Mouse (Mus musculus): Measurements from ENCODE around the gene Osbpl3. TPM values are rescaled to one million over a fixed set of nuclear protein-coding genes. Genes with fewer than 3 reads are reported as not detected.

The Osbpl3 gene
- polyA plus RNA-seq, 1 experiment: 0.41 TPM

DNA sequence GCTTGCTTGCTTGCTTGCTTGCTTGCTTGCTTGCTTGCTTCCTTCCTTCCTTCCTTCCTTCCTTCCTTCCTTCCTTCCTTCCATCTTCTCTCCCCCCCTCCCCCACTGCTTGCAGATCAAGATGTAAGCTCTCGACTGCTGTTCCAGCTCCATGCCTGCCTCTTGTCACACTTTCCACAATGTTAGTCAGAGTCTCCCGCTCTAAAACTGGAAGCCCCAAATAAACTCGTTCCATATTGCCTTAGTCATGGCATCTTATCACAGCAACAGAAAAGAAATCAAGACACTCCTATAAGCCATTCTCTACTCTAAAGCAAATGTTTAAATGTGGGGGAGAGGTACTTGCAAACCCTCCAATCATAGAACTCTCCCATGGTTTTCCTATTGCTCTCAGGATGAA lies 5.6 kb upstream of the Osbpl3 start:
- Histone ChIP-seq H3K4me1 (ENCODE audit: control insufficient read depth, insufficient read depth, low read length) (peaks cover 2% of the 10 kb centered on the region), H3K4me3 (ENCODE audit: control insufficient read depth, low read depth, low read length) (no peak overlapping the region), H3K36me3 (ENCODE audit: control insufficient read depth, insufficient read depth, low read length) (no peaks in the 10 kb centered on the region), H3K27ac (ENCODE audit: control insufficient read depth, insufficient read depth, low read depth, low read length) (no peak overlapping the region), H3K27me3 (ENCODE audit: control insufficient read depth, insufficient read depth, low read length) (no peaks in the 10 kb centered on the region)
- TF ChIP-seq CTCF (IDR thresholded peaks at IDR 0.05; ENCODE audit: control insufficient read depth, insufficient read depth, insufficient replicate concordance, low read depth, low read length) (no peak), POLR2A (IDR thresholded peaks at IDR 0.05; ENCODE audit: control insufficient read depth, low read depth, low read length) (no peak)

DNA sequence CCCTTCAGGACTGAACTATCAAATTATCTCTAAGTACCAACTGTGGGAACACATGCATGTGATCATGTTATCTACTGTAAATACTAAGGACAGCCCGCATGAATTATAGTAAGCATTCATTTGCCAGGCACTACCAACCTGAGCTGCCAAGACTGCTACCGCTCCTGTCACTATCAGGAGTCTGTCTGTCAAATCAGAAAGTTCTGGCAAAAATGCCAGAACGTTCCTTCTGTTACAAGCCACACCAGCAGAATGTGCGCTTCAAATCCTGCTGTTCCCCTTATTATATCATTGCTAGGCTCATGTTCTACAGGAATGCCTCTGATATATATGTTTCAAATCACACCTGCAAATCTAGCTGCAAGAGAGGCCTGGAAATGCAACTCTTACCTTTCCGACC lies 4.6 kb upstream of the Osbpl3 start:
- no peak overlapping the region for H3K4me3 ChIP-seq (ENCODE audit: control insufficient read depth, low read depth, low read length)

DNA sequence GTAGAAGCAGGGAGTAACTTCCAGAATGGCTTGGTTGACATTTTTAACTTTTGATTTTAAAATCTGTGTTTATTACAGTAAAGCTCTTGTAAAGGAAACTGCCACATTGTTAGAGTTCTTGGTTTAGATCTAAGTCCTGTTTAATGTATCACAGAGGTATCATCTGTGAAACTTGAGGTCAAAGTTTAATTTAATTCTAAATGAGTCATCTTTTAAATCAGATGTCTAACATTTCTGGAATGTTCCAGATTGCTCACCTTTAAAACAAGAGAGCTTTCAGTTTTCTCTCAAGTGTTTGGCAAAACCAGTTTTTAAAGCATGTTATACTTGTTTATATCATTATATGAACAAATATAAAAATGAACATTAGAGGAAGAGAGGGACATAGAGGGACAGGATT lies 4.2 kb upstream of the Osbpl3 start:
- TF ChIP-seq POLR2A (IDR thresholded peaks at IDR 0.05; ENCODE audit: control insufficient read depth, low read depth, low read length) (no peak), CTCF (IDR thresholded peaks at IDR 0.05; ENCODE audit: control insufficient read depth, insufficient read depth, insufficient replicate concordance, low read depth, low read length) (no peak)
- Histone ChIP-seq H3K27me3 (ENCODE audit: control insufficient read depth, insufficient read depth, low read length) (no peaks in the 10 kb centered on the region), H3K27ac (ENCODE audit: control insufficient read depth, insufficient read depth, low read depth, low read length) (no peak overlapping the region), H3K4me3 (ENCODE audit: control insufficient read depth, low read depth, low read length) (no peak overlapping the region), H3K36me3 (ENCODE audit: control insufficient read depth, insufficient read depth, low read length) (no peaks in the 10 kb centered on the region), H3K4me1 (ENCODE audit: control insufficient read depth, insufficient read depth, low read length) (peaks cover 15% of the 10 kb centered on the region)

More for the DNA sequence above, 4.6 kb upstream of the Osbpl3 start:
- TF ChIP-seq POLR2A (IDR thresholded peaks at IDR 0.05; ENCODE audit: control insufficient read depth, low read depth, low read length) (no peak), CTCF (IDR thresholded peaks at IDR 0.05; ENCODE audit: control insufficient read depth, insufficient read depth, insufficient replicate concordance, low read depth, low read length) (no peak)
- no peaks in the 10 kb centered on the region for H3K36me3 ChIP-seq (ENCODE audit: control insufficient read depth, insufficient read depth, low read length)
- no peak overlapping the region for H3K27ac ChIP-seq (ENCODE audit: control insufficient read depth, insufficient read depth, low read depth, low read length)
- peaks cover 11% of the 10 kb centered on the region for H3K4me1 ChIP-seq (ENCODE audit: control insufficient read depth, insufficient read depth, low read length)
- no peaks in the 10 kb centered on the region for H3K27me3 ChIP-seq (ENCODE audit: control insufficient read depth, insufficient read depth, low read length)

DNA sequence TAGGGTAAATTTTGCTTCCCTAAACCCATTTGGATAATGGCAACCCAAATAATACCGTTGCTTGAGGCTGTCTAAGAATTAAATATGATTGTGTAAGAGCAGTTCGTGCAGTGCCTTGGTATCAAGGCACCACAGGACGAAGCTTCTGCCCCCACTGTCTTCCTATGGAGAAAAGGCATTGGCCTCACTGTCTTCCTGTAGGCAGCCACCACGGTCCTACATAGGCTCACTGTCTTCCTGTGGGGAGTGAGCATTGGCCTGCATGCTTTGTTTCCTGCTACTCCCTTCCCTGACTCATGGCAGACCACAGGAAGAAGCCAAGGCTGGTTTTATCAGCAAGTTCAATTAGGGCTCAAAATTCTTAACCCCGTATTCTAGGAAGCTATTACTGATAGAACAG lies 3.3 kb upstream of the Osbpl3 start:
- H3K4me1 ChIP-seq (ENCODE audit: control insufficient read depth, insufficient read depth, low read length): peaks cover 18% of the 10 kb centered on the region
- H3K4me3 ChIP-seq (ENCODE audit: control insufficient read depth, low read depth, low read length): no peak overlapping the region
- H3K27ac ChIP-seq (ENCODE audit: control insufficient read depth, insufficient read depth, low read depth, low read length): no peak overlapping the region
- H3K27me3 ChIP-seq (ENCODE audit: control insufficient read depth, insufficient read depth, low read length): no peaks in the 10 kb centered on the region
- TF ChIP-seq CTCF (IDR thresholded peaks at IDR 0.05; ENCODE audit: control insufficient read depth, insufficient read depth, insufficient replicate concordance, low read depth, low read length) (no peak), POLR2A (IDR thresholded peaks at IDR 0.05; ENCODE audit: control insufficient read depth, low read depth, low read length) (no peak)
- no peaks in the 10 kb centered on the region for H3K36me3 ChIP-seq (ENCODE audit: control insufficient read depth, insufficient read depth, low read length)

DNA sequence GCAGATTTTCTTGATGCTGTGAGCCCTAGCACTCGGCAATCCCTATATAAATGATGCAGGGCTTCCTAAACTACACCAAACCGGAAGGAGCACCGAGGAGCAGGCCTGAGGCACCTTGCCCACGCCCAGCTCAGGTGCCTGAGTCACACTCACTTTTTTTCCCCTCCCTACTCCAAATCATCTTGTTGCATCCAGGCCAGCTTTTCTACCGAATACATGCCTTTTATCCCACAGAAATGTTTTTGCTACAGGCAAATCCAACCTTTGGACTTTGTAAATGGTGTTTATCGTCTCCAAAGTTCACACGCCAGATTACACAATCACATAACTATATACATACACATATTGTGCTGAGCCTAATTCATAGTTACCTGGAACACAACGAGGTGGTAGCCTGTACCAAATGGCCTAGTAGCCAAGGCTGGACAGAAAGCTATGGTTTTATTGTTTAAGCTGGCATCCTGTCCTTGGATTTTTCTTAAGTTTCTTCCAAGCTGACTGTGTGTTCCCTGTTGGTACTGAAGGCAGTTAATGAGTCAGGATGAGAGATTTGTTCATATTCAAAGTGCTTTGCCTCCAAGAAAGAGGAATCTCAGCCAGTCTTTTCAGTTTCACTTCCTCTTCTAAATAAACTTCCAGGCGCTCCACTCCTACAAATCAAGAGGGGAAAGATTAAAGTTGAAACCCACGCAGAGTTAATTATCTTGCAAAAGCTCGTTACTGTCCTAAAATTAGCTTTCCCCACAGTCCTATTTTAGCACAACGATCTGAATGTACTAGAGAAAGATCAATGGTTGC lies 1.7 kb upstream of the Osbpl3 start:
- no peaks in the 10 kb centered on the region for H3K36me3 ChIP-seq (ENCODE audit: control insufficient read depth, insufficient read depth, low read length)

DNA sequence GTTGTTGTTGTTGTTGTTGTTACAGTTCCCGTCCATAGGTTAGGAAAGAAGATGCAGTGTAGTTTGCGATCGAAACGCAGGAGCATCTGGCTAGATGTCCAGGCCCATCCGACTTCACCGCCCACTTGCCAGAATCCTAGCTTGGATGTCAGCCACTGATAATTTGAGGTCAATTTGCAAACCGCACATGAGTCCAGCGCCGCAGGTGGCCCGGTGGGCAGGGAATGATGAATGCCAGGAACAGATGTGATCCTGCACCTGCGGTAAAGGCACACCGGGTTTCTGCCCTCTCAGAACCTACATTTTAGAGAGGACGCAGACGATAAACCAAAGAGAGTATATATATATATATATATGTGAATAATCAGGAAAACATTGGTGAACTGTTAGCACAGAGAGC lies 705 bp upstream of the Osbpl3 start:
- Histone ChIP-seq H3K27me3 (ENCODE audit: control insufficient read depth, insufficient read depth, low read length) (no peaks in the 10 kb centered on the region), H3K4me3 (ENCODE audit: control insufficient read depth, low read depth, low read length) (no peak overlapping the region), H3K4me1 (ENCODE audit: control insufficient read depth, insufficient read depth, low read length) (peaks cover 18% of the 10 kb centered on the region), H3K36me3 (ENCODE audit: control insufficient read depth, insufficient read depth, low read length) (no peaks in the 10 kb centered on the region), H3K27ac (ENCODE audit: control insufficient read depth, insufficient read depth, low read depth, low read length) (no peak overlapping the region)
- TF ChIP-seq CTCF (IDR thresholded peaks at IDR 0.05; ENCODE audit: control insufficient read depth, insufficient read depth, insufficient replicate concordance, low read depth, low read length) (no peak), POLR2A (IDR thresholded peaks at IDR 0.05; ENCODE audit: control insufficient read depth, low read depth, low read length) (no peak)

More for the DNA sequence above, 1.7 kb upstream of the Osbpl3 start:
- Histone ChIP-seq H3K4me3 (ENCODE audit: control insufficient read depth, low read depth, low read length) (no peak overlapping the region), H3K27me3 (ENCODE audit: control insufficient read depth, insufficient read depth, low read length) (no peaks in the 10 kb centered on the region), H3K27ac (ENCODE audit: control insufficient read depth, insufficient read depth, low read depth, low read length) (no peak overlapping the region), H3K4me1 (ENCODE audit: control insufficient read depth, insufficient read depth, low read length) (peaks cover 18% of the 10 kb centered on the region)
- TF ChIP-seq CTCF (IDR thresholded peaks at IDR 0.05; ENCODE audit: control insufficient read depth, insufficient read depth, insufficient replicate concordance, low read depth, low read length): no peak
- no peak for TF ChIP-seq POLR2A (IDR thresholded peaks at IDR 0.05; ENCODE audit: control insufficient read depth, low read depth, low read length)

DNA sequence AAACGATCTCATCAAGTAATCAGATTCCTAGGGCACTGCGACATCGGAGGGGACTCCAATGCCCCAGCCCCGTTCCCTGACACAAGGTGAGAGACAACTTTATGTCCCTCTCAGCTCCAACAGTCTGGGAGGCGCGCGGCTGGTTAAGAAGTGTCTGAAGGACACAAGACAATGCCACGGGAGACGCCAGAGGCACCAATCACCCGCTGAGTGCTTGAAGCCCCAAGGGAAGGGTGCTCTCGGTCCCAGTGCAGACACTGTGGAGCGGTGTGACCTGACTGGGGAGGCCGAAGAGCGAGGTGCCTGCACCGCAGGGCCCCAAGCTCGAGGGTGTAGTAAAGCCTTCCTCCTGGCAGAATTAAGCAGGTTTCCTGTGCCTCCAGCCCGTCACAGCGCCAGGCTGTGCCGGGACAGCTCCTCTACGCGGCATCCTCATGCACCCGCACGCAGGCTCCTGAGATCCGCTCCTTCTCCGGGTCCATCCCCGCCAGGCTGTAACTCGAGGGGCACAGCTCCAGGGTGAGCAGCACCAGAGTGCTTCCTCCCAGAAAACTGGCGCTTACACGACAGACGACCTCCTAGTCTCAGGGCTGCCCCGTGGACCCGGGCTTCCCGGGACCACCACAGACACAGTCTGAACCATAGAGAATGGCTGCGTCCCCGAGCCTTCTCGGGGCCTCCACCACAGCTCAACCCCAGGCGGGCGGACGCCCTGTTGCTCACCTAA lies 736 bp downstream of the Osbpl3 start:
- TF ChIP-seq POLR2A (IDR thresholded peaks at IDR 0.05; ENCODE audit: control insufficient read depth, low read depth, low read length): no peak
- TF ChIP-seq CTCF (IDR thresholded peaks at IDR 0.05; ENCODE audit: control insufficient read depth, insufficient read depth, insufficient replicate concordance, low read depth, low read length): no peak
- no peak overlapping the region for H3K27ac ChIP-seq (ENCODE audit: control insufficient read depth, insufficient read depth, low read depth, low read length)
- peak overlapping the region; percentile 69 for H3K4me3 ChIP-seq (ENCODE audit: control insufficient read depth, low read depth, low read length)

More for the DNA sequence above, 736 bp downstream of the Osbpl3 start:
- no peaks in the 10 kb centered on the region for H3K36me3 ChIP-seq (ENCODE audit: control insufficient read depth, insufficient read depth, low read length)
- H3K27me3 ChIP-seq (ENCODE audit: control insufficient read depth, insufficient read depth, low read length): no peaks in the 10 kb centered on the region
- H3K4me1 ChIP-seq (ENCODE audit: control insufficient read depth, insufficient read depth, low read length): peaks cover 18% of the 10 kb centered on the region
